Mouse (Mus musculus) small intestine, adult 2 months (tissue): ENCODE measurements around the gene Mtus2.

Experiments used
- CTCF ChIP-seq: fragments of 200-500 bp; IDR thresholded peaks from 2 replicates; pipeline ENCODE4 v1.5.1; 2012; ENCODE audit warnings: low read depth, mild to moderate bottlenecking, control low read depth, inconsistent platforms, low read length, moderate library complexity, mixed read lengths; ENCODE audit not compliant: insufficient replicate concordance, insufficient read length; ENCODE audit errors: extremely low read depth
- POLR2A ChIP-seq: fragments of 200-500 bp; IDR thresholded peaks from 2 replicates; pipeline ENCODE4 v1.6.1; 2012; ENCODE audit warnings: low read depth, mild to moderate bottlenecking, control low read depth, inconsistent platforms, low read length, moderate library complexity

GRCm38 (mm10) chr5:147924621-147925020, 32.5 kb upstream of the Mtus2 start:
- no peak for TF ChIP-seq CTCF
- TF ChIP-seq POLR2A = no peak
